Mouse (Mus musculus) stomach, postnatal 0 days (tissue): ENCODE data around the gene 6030408B16Rik. TPM values are rescaled to one million over a fixed set of nuclear protein-coding genes. Genes with fewer than 3 reads are reported as not detected.

Experiments
- ATAC-seq: fragments of 200-750 bp; cut with Nextera tagmentation; 2 replicates; pipeline ENCODE4 v1.8.0; 2017; ENCODE audit not compliant: low FRiP score, low TSS enrichment
- DNase-seq: peaks from one replicate; pipeline ENCODE4 v3.0.0-alpha.2; 2016; ENCODE audit warnings: low spot score
- H3K27ac ChIP-seq: fragments of 300-500 bp; sonication (generic); replicated peaks from 2 replicates; pipeline ENCODE4 v1.5.1; 2014; ENCODE audit warnings: mild to moderate bottlenecking, control low read depth
- H3K27me3 ChIP-seq: fragments of 300-500 bp; sonication (generic); 2 replicates; pipeline ENCODE4 v1.6.1; 2014; ENCODE audit warnings: low read length; ENCODE audit not compliant: control insufficient read depth, insufficient read depth
- H3K36me3 ChIP-seq: fragments of 300-500 bp; sonication (generic); 2 replicates; pipeline ENCODE4 v1.6.1; 2014; ENCODE audit warnings: low read length, mixed read lengths; ENCODE audit not compliant: control insufficient read depth, insufficient read depth
- H3K4me1 ChIP-seq: fragments of 300-500 bp; sonication (generic); replicated peaks from 2 replicates; pipeline ENCODE4 v1.6.1; 2014; ENCODE audit warnings: antibody characterized with exemption; ENCODE audit not compliant: control insufficient read depth, insufficient read depth
- H3K4me2 ChIP-seq: fragments of 300-500 bp; sonication (generic); replicated peaks from 2 replicates; pipeline ENCODE4 v1.6.1; 2014; ENCODE audit warnings: low read depth, mild to moderate bottlenecking, control low read depth, moderate library complexity
- H3K4me3 ChIP-seq: fragments of 300-500 bp; sonication (generic); 2 replicates; pipeline ENCODE4 v1.5.1; 2014; ENCODE audit warnings: low read depth, low read length, control low read depth
- H3K9ac ChIP-seq: fragments of 300-500 bp; sonication (generic); 2 replicates; pipeline ENCODE4 v1.6.1; 2014; ENCODE audit warnings: mild to moderate bottlenecking, low read length, control low read depth, mixed read lengths
- H3K9me3 ChIP-seq: fragments of 300-500 bp; sonication (generic); 2 replicates; pipeline ENCODE4 v1.6.1; 2016; ENCODE audit warnings: low read length; ENCODE audit not compliant: control insufficient read depth
- CTCF ChIP-seq: IDR thresholded peaks from 2 replicates; pipeline ENCODE4 v1.5.1; 2016; ENCODE audit warnings: antibody characterized with exemption, low read depth, mild to moderate bottlenecking, moderate library complexity
- EP300 ChIP-seq: optimal IDR thresholded peaks from 2 replicates; pipeline ENCODE3; 2016; ENCODE audit warnings: antibody characterized with exemption
- WGBS: fragments of 180-500 bp; shearing (Covaris S2); extraction: QIAGEN DNeasy Blood & Tissue Kit; methylation state at CpG from one replicate; pipeline ENCODE4 v1.1.7; 2014; 5-methylcytosine and 5-hydroxymethylcytosine counted together
- polyA plus RNA-seq: library from polyadenylated mRNA; unstranded; fragments of >200 nt; fragmentation: Nextera tagmentation; extraction: Ambion mirVana; gene quantifications from 2 replicates; pipeline ENCODE4 v1.2.1, GENCODE M21; 2015

The 6030408B16Rik gene
- 2.4 TPM in 2 replicates for polyA plus RNA-seq

DNA sequence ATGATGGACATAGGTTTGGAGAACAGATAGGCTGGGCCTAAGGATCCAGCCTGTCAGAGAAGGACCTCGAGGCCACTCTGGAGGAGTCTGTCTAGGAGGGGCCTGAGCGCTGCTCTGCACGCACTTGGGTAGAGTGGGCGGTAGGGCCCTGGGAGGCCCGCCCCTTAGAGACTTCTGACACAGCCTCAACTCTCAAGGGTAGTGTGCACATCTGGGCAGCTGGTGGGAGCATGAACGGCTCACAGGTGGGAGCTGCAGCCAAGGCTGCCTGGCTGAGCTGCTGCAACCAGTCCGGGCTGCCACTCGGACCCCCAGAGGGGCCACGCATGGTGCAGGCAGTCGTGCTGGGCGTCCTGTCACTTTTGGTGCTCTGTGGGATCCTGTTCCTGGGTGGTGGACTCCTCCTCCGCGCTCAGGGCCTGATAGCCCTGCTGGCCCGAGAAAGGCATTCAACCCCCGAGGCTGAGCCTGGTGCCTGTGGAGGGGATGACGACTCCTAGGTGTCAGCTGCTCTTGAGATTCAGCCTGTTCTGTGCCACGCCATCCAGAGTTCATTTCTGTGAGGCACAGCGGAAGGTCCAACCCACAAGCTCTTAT lies at the start of gene 6030408B16Rik:
Gene 6030408B16Rik (plus strand): TSS at position 188 of the 597 bp plus-strand sequence.
- ATAC-seq = no peak
- Histone ChIP-seq H3K4me2 (peak within 1 kb of the TSS; percentile 17; the same call in 1 of the 2 replicates), H3K36me3 (peaks cover 13% of the 10 kb centered on the region), H3K27me3 (no peaks in the 10 kb centered on the region), H3K27ac (peak within 1 kb of the TSS; percentile 45; the same call in 1 of the 2 replicates), H3K4me1 (no peaks in the 10 kb centered on the region), H3K9ac (peak within 1 kb of the TSS; percentile 4), H3K9me3 (no peaks in the 10 kb centered on the region), H3K4me3 (0 out of 2 replicates have a peak within 1 kb of the TSS, but pooled peaks have one; percentile 6)
- TF ChIP-seq CTCF (no peak), EP300 (no peak)
- 48% methylated on average over 18 of the region's 18 CpGs for WGBS
- DNase-seq = no peak

GRCm38 (mm10) chr15:101244012-101244411 lies 49.0 kb upstream of the 6030408B16Rik start:
- WGBS = 60% methylated on average over 3 of the region's 3 CpGs
- DNase-seq (no peak), ATAC-seq (no peak)
- no peak overlapping the region for H3K27ac ChIP-seq
- no peaks in the 10 kb centered on the region for H3K27me3 ChIP-seq
- H3K9ac ChIP-seq = no peak overlapping the region
- TF ChIP-seq EP300 (no peak), CTCF (no peak)
- H3K36me3 ChIP-seq = no peaks in the 10 kb centered on the region
- H3K4me2 ChIP-seq = no peak overlapping the region
- no peak overlapping the region for H3K4me3 ChIP-seq
- no peaks in the 10 kb centered on the region for H3K9me3 ChIP-seq
- peaks cover 2% of the 10 kb centered on the region; the same call in 1 of the 2 replicates for H3K4me1 ChIP-seq

DNA sequence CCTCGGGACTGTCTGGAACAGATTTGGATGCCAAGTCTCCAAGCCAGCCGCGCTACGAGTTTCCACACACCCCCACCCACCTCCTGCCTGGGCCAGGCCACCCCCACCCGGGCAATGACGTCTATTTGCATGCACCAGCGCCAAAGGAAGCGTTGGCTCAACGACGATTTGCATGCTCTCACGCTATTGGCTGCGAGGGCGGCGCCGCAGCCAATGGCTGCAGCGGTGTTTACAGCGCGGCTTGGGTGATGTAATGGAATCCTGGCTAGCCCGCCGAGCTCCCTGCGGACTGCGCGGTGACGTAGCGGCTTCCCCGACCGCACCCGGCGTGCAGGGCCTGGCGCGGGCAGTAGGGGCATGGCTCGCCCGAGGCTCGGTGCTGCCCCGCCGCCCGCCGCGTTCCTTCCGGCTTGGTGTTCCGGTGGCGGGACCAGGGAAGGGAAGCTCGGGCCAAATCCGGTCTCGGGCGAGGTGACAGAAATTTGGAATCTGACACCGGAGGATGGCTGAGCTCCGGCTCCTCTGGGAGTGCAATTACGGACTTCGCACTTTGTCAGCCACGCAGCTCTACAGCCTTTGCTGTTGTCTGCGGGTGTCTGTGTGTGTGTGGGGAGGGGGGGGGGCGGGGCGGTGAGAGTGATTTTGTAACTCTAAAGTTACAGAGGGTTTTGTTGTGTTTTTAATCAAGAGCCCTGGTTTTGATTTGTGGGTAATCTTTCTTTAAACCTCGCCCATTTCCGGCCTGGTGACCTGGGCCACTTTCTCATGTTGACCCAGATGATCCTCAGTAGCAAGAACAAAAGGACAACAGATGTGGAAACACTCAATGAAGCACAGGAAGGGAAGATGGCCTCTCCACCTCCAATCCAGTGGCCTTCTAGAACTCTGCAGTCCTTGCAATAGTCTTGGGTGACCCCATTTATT lies 46.5 kb upstream of the 6030408B16Rik start:
- peak overlapping the region; percentile 38 for H3K4me3 ChIP-seq
- H3K4me2 ChIP-seq = peak overlapping the region; percentile 52
- 2% methylated on average over 55 of the region's 56 CpGs for WGBS
- H3K9ac ChIP-seq = peak overlapping the region; percentile 50
- peak; percentile 98 for ATAC-seq
- no peaks in the 10 kb centered on the region for H3K36me3 ChIP-seq
- peak; percentile 61 for TF ChIP-seq CTCF
- no peak for TF ChIP-seq EP300
- peak overlapping the region; percentile 88 for H3K27ac ChIP-seq
- no peaks in the 10 kb centered on the region for H3K9me3 ChIP-seq
- H3K4me1 ChIP-seq = peaks cover 2% of the 10 kb centered on the region; the same call in 1 of the 2 replicates
- H3K27me3 ChIP-seq = no peaks in the 10 kb centered on the region
- peak; percentile 97 for DNase-seq

DNA sequence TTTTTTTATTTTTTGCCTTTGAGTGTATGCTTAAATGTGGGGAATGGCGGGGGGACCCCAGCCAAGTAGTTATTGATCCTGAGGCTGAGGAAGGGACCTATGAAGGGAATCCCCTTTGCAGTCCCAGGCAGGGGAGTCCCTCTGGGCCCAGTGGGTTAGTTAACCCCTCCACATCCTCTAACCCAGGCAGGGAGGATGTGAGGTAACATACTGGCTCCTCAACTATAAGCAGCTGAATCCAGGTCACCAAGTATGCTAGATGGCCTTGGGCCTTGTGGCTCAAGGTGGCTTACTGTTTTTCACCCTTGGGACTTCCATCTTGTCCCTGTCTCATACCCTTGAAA lies 45.9 kb upstream of the 6030408B16Rik start:
- Histone ChIP-seq H3K27ac (peak overlapping the region; percentile 88; the same call in 1 of the 2 replicates), H3K36me3 (no peaks in the 10 kb centered on the region), H3K9me3 (no peaks in the 10 kb centered on the region), H3K27me3 (no peaks in the 10 kb centered on the region), H3K9ac (peak overlapping the region; percentile 50), H3K4me3 (no peak overlapping the region), H3K4me1 (0 out of 2 replicates have a peak, but pooled peaks cover 2% of the 10 kb centered on the region), H3K4me2 (peak overlapping the region; percentile 52; the same call in 1 of the 2 replicates)
- DNase-seq = no peak
- TF ChIP-seq CTCF (no peak), EP300 (no peak)
- 68% methylated on average over 1 of the region's 1 CpGs for WGBS
- ATAC-seq = no peak

DNA sequence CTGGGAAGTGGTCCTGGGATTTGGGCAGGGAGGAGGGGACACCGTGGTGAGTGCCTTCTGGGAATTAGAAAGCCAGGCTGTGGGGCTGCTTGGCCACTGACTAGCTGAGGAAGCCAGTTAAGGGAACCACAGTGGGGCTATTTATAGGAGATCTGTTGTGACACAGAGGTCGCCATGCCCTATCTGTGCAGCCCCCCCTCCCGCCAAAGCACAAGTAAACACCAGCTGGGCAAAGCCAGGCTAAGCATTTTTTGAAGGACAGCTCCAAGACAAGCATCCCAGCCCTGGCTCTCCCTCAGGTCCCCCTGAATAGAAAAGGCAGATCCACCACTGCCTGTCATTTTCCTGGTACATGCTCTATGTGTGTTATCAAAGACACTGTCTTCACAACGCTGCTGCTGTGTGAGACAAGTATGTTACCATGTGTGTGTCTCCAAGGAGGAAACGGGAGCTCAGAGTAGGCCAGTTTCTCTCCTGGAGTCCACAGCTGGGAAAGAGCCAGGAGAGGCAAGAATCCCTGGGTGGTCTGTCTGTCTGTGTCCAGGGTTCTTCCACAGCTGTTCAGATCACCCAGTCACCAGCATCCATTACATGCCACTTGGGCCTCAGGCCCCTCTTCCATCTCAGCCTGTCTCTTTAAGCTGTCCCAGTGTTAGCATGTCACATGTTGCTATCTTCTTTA lies 44.8 kb upstream of the 6030408B16Rik start:
- H3K27me3 ChIP-seq = no peaks in the 10 kb centered on the region
- no peaks in the 10 kb centered on the region for H3K9me3 ChIP-seq
- H3K36me3 ChIP-seq = no peaks in the 10 kb centered on the region
- no peak overlapping the region for H3K4me3 ChIP-seq
- 36% methylated on average over 5 of the region's 5 CpGs for WGBS
- ATAC-seq = no peak
- no peak for TF ChIP-seq CTCF
- TF ChIP-seq EP300 = no peak
- peak overlapping the region; percentile 63 for H3K27ac ChIP-seq
- 0 out of 2 replicates have a peak, but pooled peaks cover 2% of the 10 kb centered on the region for H3K4me1 ChIP-seq
- no peak overlapping the region; the same call in 1 of the 2 replicates for H3K9ac ChIP-seq
- no peak for DNase-seq
- H3K4me2 ChIP-seq = no peak overlapping the region
